25 mouse cellular contexts compared by ENCODE assay signal in the genomic region with DNA sequence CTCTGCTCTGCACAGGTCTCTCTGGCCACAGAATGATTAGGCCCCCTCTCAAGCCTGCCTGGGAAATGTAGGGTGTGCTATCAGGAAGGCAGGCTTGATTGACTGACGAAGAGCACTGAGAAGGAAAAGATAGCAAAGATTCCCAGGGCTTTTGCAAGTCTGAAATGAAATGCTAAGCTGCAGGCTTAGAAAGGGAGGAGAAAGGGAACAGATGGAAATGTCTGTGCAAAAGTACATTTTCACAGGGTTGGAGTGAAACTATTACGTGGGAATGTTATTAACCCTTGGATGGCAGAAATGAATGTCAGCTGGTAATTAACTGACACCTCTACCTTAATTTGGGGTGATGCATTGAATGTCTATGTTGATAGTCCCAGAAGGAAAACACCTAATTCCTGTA.
A peak's percentile ranks its signal among the peaks of the same experiment; 100 is the strongest.
DNase-seq lines count a peak whose midpoint lies in the region; ATAC-seq and TF ChIP-seq lines count a peak whose summit lies in the region.
"Had no signal": no experiment of that assay in that cellular context is flagged by ENCODE, and none has a peak within 500 bp of the region (broad histone marks: within the 10 kb centered on the region; RNA-seq: fewer than 3 reads in every experiment).

No protein-coding gene starts in this region.

- TF ChIP-seq CTCF in layer of hippocampus, adult 2 months (conservative IDR thresholded peaks at IDR 0.05) = no peak
- no peak for TF ChIP-seq CTCF in brain, embryonic 14.5 days (IDR thresholded peaks at IDR 0.05; ENCODE audit: borderline replicate concordance, extremely low read depth, insufficient read depth, insufficient read length)
- TF ChIP-seq CTCF in forebrain, postnatal 0 days (IDR thresholded peaks at IDR 0.05; ENCODE audit: low read depth) = no peak

- 33% methylated on average over 2 of the region's 2 CpGs for WGBS in forebrain, embryonic 15.5 days
- WGBS in forebrain, embryonic 11.5 days = 64% methylated on average over 2 of the region's 2 CpGs
- 20% methylated on average over 2 of the region's 2 CpGs for WGBS in forebrain, postnatal 0 days

- H3K4me3 ChIP-seq in forebrain, embryonic 15.5 days = no peak overlapping the region
- no peak overlapping the region for H3K4me3 ChIP-seq in forebrain, embryonic 11.5 days (ENCODE audit: low read depth, low read length)
- H3K4me3 ChIP-seq in layer of hippocampus, adult 2 months = no peak overlapping the region
- no peak overlapping the region for H3K4me3 ChIP-seq in forebrain, postnatal 0 days (ENCODE audit: low read depth, low read length)
- H3K4me3 ChIP-seq: embryonic facial prominence, embryonic 12.5 days; embryonic facial prominence, embryonic 15.5 days; heart, adult 2 months; heart, embryonic 10.5 days; heart, embryonic 13.5 days; intestine, embryonic 15.5 days had no signal

- H3K4me1 ChIP-seq in forebrain, embryonic 15.5 days = peaks cover 20% of the 10 kb centered on the region; the same call in 1 of the 2 replicates
- H3K4me1 ChIP-seq in forebrain, embryonic 11.5 days (replicated peaks; ENCODE audit: control insufficient read depth, insufficient read depth, low read length) = no peaks in the 10 kb centered on the region
- H3K4me1 ChIP-seq in forebrain, postnatal 0 days (ENCODE audit: insufficient read depth) = no peaks in the 10 kb centered on the region; the same call in 1 of the 2 replicates
- H3K4me1 ChIP-seq: embryonic facial prominence, embryonic 12.5 days; embryonic facial prominence, embryonic 15.5 days; heart, embryonic 10.5 days; heart, embryonic 13.5 days; intestine, embryonic 15.5 days had no signal

- H3K9me3 ChIP-seq in forebrain, embryonic 15.5 days = no peaks in the 10 kb centered on the region
- no peaks in the 10 kb centered on the region for H3K9me3 ChIP-seq in forebrain, embryonic 11.5 days (ENCODE audit: control insufficient read depth, low read length)
- H3K9me3 ChIP-seq in forebrain, postnatal 0 days (ENCODE audit: low read length) = no peaks in the 10 kb centered on the region
- H3K9me3 ChIP-seq: embryonic facial prominence, embryonic 12.5 days; embryonic facial prominence, embryonic 15.5 days; heart, embryonic 10.5 days; heart, embryonic 13.5 days; intestine, embryonic 15.5 days had no signal

- peak; percentile 49 for ATAC-seq in forebrain, embryonic 15.5 days (replicated peaks)
- no peak for ATAC-seq in forebrain, embryonic 11.5 days (replicated peaks; ENCODE audit: low FRiP score)
- ATAC-seq in forebrain, postnatal 0 days = 0 out of 2 replicates have a peak, but pooled peaks have one; percentile 12
- ATAC-seq in granulocyte monocyte progenitor cell, adult 5-6 weeks (replicated peaks; ENCODE audit: poor library complexity, severe bottlenecking) = no peak
- ATAC-seq: CD4-positive, CD25-positive, alpha-beta regulatory T cell, adult 4 months; intestine, embryonic 15.5 days had no signal

- peak overlapping the region; percentile 70 for H3K27ac ChIP-seq in forebrain, embryonic 15.5 days (replicated peaks)
- no peak overlapping the region for H3K27ac ChIP-seq in forebrain, embryonic 11.5 days (ENCODE audit: low read depth, low read length)
- peak overlapping the region; percentile 87 for H3K27ac ChIP-seq in layer of hippocampus, adult 2 months
- no peak overlapping the region for H3K27ac ChIP-seq in forebrain, postnatal 0 days (ENCODE audit: low read depth, low read length)
- H3K27ac ChIP-seq: embryonic facial prominence, embryonic 12.5 days; embryonic facial prominence, embryonic 15.5 days; heart, adult 2 months; heart, embryonic 10.5 days; heart, embryonic 13.5 days; hindbrain, embryonic 14.5 days; intestine, embryonic 15.5 days had no signal

- H3K4me2 ChIP-seq in forebrain, embryonic 15.5 days (replicated peaks) = no peak overlapping the region
- H3K4me2 ChIP-seq in forebrain, embryonic 11.5 days (ENCODE audit: low read depth, low read length, severe bottlenecking) = no peak overlapping the region
- no peak overlapping the region for H3K4me2 ChIP-seq in forebrain, postnatal 0 days (ENCODE audit: low read depth)
- H3K4me2 ChIP-seq: embryonic facial prominence, embryonic 12.5 days; embryonic facial prominence, embryonic 15.5 days; heart, embryonic 13.5 days; hindbrain, embryonic 14.5 days; intestine, embryonic 15.5 days had no signal

- no peak for DNase-seq in forebrain, embryonic 11.5 days (ENCODE audit: low spot score)
- peak in 1 of 2 experiments; percentile 19 for DNase-seq in layer of hippocampus, adult 2 months (ENCODE audit: low spot score in 2 of 2)
- DNase-seq in layer of hippocampus, postnatal 25 days (ENCODE audit: extremely low spot score in 1 of 2, low spot score in 1 of 2) = no peak
- peak; percentile 61 for DNase-seq in brain, embryonic 14.5 days (ENCODE audit: low read depth)
- DNase-seq in forebrain, postnatal 0 days = peak; percentile 35
- DNase-seq in cerebellum, postnatal 10 days = no peak
- DNase-seq: adrenal gland, adult 2 months; adrenal gland, postnatal 14 days; cerebellum, adult 18-20 months; cerebellum, adult 9-10 months; cerebellum, postnatal 25 days; gastrocnemius, postnatal 25 days; heart, adult 2 months; heart, postnatal 14 days; heart, postnatal 4 days; kidney, adult 11 months had no signal

- no peaks in the 10 kb centered on the region for H3K36me3 ChIP-seq in forebrain, embryonic 15.5 days
- no peaks in the 10 kb centered on the region for H3K36me3 ChIP-seq in forebrain, embryonic 11.5 days (ENCODE audit: control insufficient read depth, insufficient read depth, low read length)
- H3K36me3 ChIP-seq in forebrain, postnatal 0 days (ENCODE audit: insufficient read depth) = no peaks in the 10 kb centered on the region
- H3K36me3 ChIP-seq: embryonic facial prominence, embryonic 12.5 days; embryonic facial prominence, embryonic 15.5 days; heart, embryonic 10.5 days; heart, embryonic 13.5 days; intestine, embryonic 15.5 days had no signal

- H3K9ac ChIP-seq in forebrain, embryonic 15.5 days (replicated peaks) = no peak overlapping the region
- H3K9ac ChIP-seq in forebrain, embryonic 11.5 days (ENCODE audit: low read length) = no peak overlapping the region
- no peak overlapping the region for H3K9ac ChIP-seq in forebrain, postnatal 0 days
- H3K9ac ChIP-seq: embryonic facial prominence, embryonic 12.5 days; embryonic facial prominence, embryonic 15.5 days; heart, embryonic 13.5 days; hindbrain, embryonic 14.5 days; intestine, embryonic 15.5 days had no signal

- no peaks in the 10 kb centered on the region for H3K27me3 ChIP-seq in forebrain, embryonic 15.5 days
- no peaks in the 10 kb centered on the region for H3K27me3 ChIP-seq in forebrain, embryonic 11.5 days (ENCODE audit: control insufficient read depth, insufficient read depth, low read length)
- H3K27me3 ChIP-seq in forebrain, postnatal 0 days (ENCODE audit: insufficient read depth, low read length) = no peaks in the 10 kb centered on the region
- H3K27me3 ChIP-seq: embryonic facial prominence, embryonic 12.5 days; embryonic facial prominence, embryonic 15.5 days; heart, embryonic 13.5 days; intestine, embryonic 15.5 days had no signal

- TF ChIP-seq POLR2A in brain, embryonic 14.5 days (IDR thresholded peaks at IDR 0.05; ENCODE audit: borderline replicate concordance, extremely low read depth, insufficient read depth, insufficient read length, poor library complexity, severe bottlenecking) = no peak

Comparison
In these comparisons a context has a peak if more than half of its experiments do, and no peak if none do; other contexts are left out.
1. ATAC-seq: peak in forebrain, embryonic 15.5 days (single experiment) and forebrain, postnatal 0 days (single experiment); none in forebrain, embryonic 11.5 days (single experiment) and granulocyte monocyte progenitor cell, adult 5-6 weeks (single experiment).
2. H3K27ac ChIP-seq: peak in forebrain, embryonic 15.5 days (single experiment) and layer of hippocampus, adult 2 months (single experiment); none in forebrain, embryonic 11.5 days (single experiment) and forebrain, postnatal 0 days (single experiment).
3. DNase-seq: peak in brain, embryonic 14.5 days (single experiment) and forebrain, postnatal 0 days (single experiment); none in forebrain, embryonic 11.5 days (single experiment), layer of hippocampus, postnatal 25 days (0 of 2) and cerebellum, postnatal 10 days (0 of 2).